Mouse (Mus musculus) cerebellum, adult 2 months (tissue): Measurements from ENCODE around the gene Hdac6.
A peak's percentile ranks its signal among the peaks of the same experiment; 100 is the strongest.
"Not testable (repeated sequence)": the region's sequence is repeated elsewhere in the genome, so short reads cannot be mapped to it uniquely, and the experiment has no call there.

ENCODE experiments used
- CTCF ChIP-seq: fragments of 200-500 bp; IDR thresholded peaks from 2 replicates; pipeline ENCODE4 v1.5.1; 2011; ENCODE audit warnings: low read depth, mild to moderate bottlenecking, control low read depth, low read length, moderate library complexity, borderline replicate concordance; ENCODE audit not compliant: insufficient read depth
- POLR2A ChIP-seq: fragments of 200-500 bp; IDR thresholded peaks from 2 replicates; pipeline ENCODE4 v1.6.1; 2011; ENCODE audit warnings: low read length, control low read depth, borderline replicate concordance; ENCODE audit not compliant: insufficient read depth

GRCm38 (mm10) chrX:7915669-7916068 is 32.0 kb downstream of the Hdac6 start:
- TF ChIP-seq CTCF = 0 out of 2 replicates have a peak, but pooled peaks have one; percentile 6
- TF ChIP-seq POLR2A = not testable (repeated sequence)
